Mouse (Mus musculus) intestine, embryonic 16.5 days (tissue): ENCODE results near the gene Lrrc63. TPM values are rescaled to one million over a fixed set of nuclear protein-coding genes. Genes with fewer than 3 reads are reported as not detected.
"Not testable (repeated sequence)": the region's sequence is repeated elsewhere in the genome, so short reads cannot be mapped to it uniquely, and the experiment has no call there.

Experiments used
- ATAC-seq: fragments of 200-750 bp; cut with Nextera tagmentation; 2 replicates; pipeline ENCODE4 v1.8.0; 2017; ENCODE audit warnings: moderate TSS enrichment, moderate library complexity
- H3K27ac ChIP-seq: fragments of 300-500 bp; sonication (generic); 2 replicates; pipeline ENCODE4 v1.5.1; 2014; ENCODE audit warnings: mild to moderate bottlenecking, low read length
- H3K27me3 ChIP-seq: fragments of 300-500 bp; sonication (generic); replicated peaks from 2 replicates; pipeline ENCODE4 v1.6.1; 2014; ENCODE audit warnings: low read length, control low read depth, mixed read lengths; ENCODE audit not compliant: control insufficient read depth, insufficient read depth
- H3K36me3 ChIP-seq: fragments of 300-500 bp; sonication (generic); 2 replicates; pipeline ENCODE4 v1.6.1; 2014; ENCODE audit warnings: low read length, control low read depth; ENCODE audit not compliant: control insufficient read depth, insufficient read depth
- H3K4me1 ChIP-seq: fragments of 300-500 bp; sonication (generic); 2 replicates; pipeline ENCODE4 v1.6.1; 2014; ENCODE audit warnings: low read length, control low read depth, mixed read lengths; ENCODE audit not compliant: control insufficient read depth, insufficient read depth
- H3K4me2 ChIP-seq: fragments of 300-500 bp; sonication (generic); 2 replicates; pipeline ENCODE4 v1.6.1; 2014; ENCODE audit warnings: low read depth, low read length, control low read depth
- H3K4me3 ChIP-seq: fragments of 300-500 bp; sonication (generic); 2 replicates; pipeline ENCODE4 v1.5.1; 2014; ENCODE audit warnings: mild to moderate bottlenecking, low read length
- H3K9ac ChIP-seq: fragments of 300-500 bp; sonication (generic); 2 replicates; pipeline ENCODE4 v1.6.1; 2014; ENCODE audit warnings: low read depth, low read length
- H3K9me3 ChIP-seq: fragments of 300-500 bp; sonication (generic); 2 replicates; pipeline ENCODE4 v1.6.1; 2016; ENCODE audit warnings: low read length, control low read depth; ENCODE audit not compliant: control insufficient read depth
- WGBS: fragments of 180-500 bp; shearing (Covaris S2); extraction: QIAGEN DNeasy Blood & Tissue Kit; methylation state at CpG from one replicate; pipeline ENCODE4 v1.1.7; 2014; 5-methylcytosine and 5-hydroxymethylcytosine counted together
- polyA plus RNA-seq: library from polyadenylated mRNA; unstranded; fragments of >200 nt; fragmentation: Nextera tagmentation; extraction: Ambion mirVana; gene quantifications from 2 replicates; pipeline ENCODE4 v1.2.1, GENCODE M21; 2015

Gene Lrrc63
- polyA plus RNA-seq, 1 experiment from 2014 or later: 0.05 TPM

DNA sequence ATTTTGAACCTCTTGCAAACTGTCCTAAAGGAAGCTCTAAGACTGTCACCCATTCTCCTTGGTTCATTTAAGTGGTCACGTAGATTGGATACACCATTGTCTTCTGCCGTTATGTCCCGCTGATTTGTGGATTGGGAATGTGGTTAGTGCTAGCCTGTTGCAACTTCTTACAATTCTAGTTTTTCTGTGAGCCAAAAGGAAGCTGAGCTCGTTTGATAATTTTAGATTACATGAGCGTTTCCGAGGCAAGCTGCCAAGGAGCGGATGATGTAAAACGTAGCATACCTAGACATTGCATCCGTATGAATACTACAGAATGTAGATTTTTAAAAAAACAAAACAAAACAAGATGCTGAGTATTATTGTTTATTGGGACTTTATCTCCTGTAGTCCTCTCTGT is 17.5 kb upstream of the Lrrc63 start:
- no peak overlapping the region for H3K4me2 ChIP-seq
- H3K4me3 ChIP-seq: no peak overlapping the region
- 74% methylated on average over 9 of the region's 9 CpGs for WGBS
- no peaks in the 10 kb centered on the region for H3K36me3 ChIP-seq
- H3K27ac ChIP-seq: no peak overlapping the region
- no peaks in the 10 kb centered on the region for H3K27me3 ChIP-seq
- H3K9ac ChIP-seq: no peak overlapping the region
- no peaks in the 10 kb centered on the region for H3K4me1 ChIP-seq
- ATAC-seq: no peak
- no peaks in the 10 kb centered on the region for H3K9me3 ChIP-seq

- H3K36me3 ChIP-seq, ATAC-seq, H3K9ac ChIP-seq, H3K4me3 ChIP-seq, H3K27ac ChIP-seq, H3K4me2 ChIP-seq, H3K9me3 ChIP-seq, H3K4me1 ChIP-seq, H3K27me3 ChIP-seq: not testable (repeated sequence)
- WGBS: 80% methylated on average over 2 of the region's 2 CpGs
These were observed 17.0 kb upstream of the Lrrc63 start for GRCm38 (mm10) chr14:75147706-75148105.

- peaks cover 5% of the 10 kb centered on the region; the same call in 1 of the 2 replicates for H3K4me1 ChIP-seq
These were observed 8.5 kb upstream of the Lrrc63 start for GRCm38 (mm10) chr14:75139225-75139624.

GRCm38 (mm10) chr14:75138503-75138902 is 7.8 kb upstream of the Lrrc63 start:
- ATAC-seq: peak; percentile 85
- peaks cover 5% of the 10 kb centered on the region; the same call in 1 of the 2 replicates for H3K4me1 ChIP-seq
- H3K4me2 ChIP-seq: no peak overlapping the region
- H3K27ac ChIP-seq: no peak overlapping the region
- H3K9me3 ChIP-seq: no peaks in the 10 kb centered on the region
- WGBS: 67% methylated on average over 10 of the region's 10 CpGs
- H3K36me3 ChIP-seq: no peaks in the 10 kb centered on the region
- no peak overlapping the region for H3K4me3 ChIP-seq
- H3K27me3 ChIP-seq: no peaks in the 10 kb centered on the region
- no peak overlapping the region for H3K9ac ChIP-seq

More at GRCm38 (mm10) chr14:75139225-75139624, 8.5 kb upstream of the Lrrc63 start:
- no peaks in the 10 kb centered on the region for H3K36me3 ChIP-seq
- H3K4me3 ChIP-seq: no peak overlapping the region
- 79% methylated on average over 2 of the region's 2 CpGs for WGBS
- no peak overlapping the region for H3K27ac ChIP-seq
- H3K4me2 ChIP-seq: no peak overlapping the region
- no peaks in the 10 kb centered on the region for H3K9me3 ChIP-seq
- no peak for ATAC-seq
- H3K27me3 ChIP-seq: no peaks in the 10 kb centered on the region
- H3K9ac ChIP-seq: no peak overlapping the region

- WGBS: 53% methylated on average over 25 of the region's 25 CpGs
- H3K27me3 ChIP-seq: no peaks in the 10 kb centered on the region
- peak overlapping the region; percentile 25 for H3K4me3 ChIP-seq
- H3K9me3 ChIP-seq: no peaks in the 10 kb centered on the region
- no peaks in the 10 kb centered on the region for H3K36me3 ChIP-seq
- H3K27ac ChIP-seq: peak overlapping the region; percentile 72
- peak; percentile 64 for ATAC-seq
- H3K4me1 ChIP-seq: peaks cover 7% of the 10 kb centered on the region; the same call in 1 of the 2 replicates
- H3K9ac ChIP-seq: peak overlapping the region; percentile 44; the same call in 1 of the 2 replicates
- H3K4me2 ChIP-seq: peak overlapping the region; percentile 41
These were observed 5.7 kb upstream of the Lrrc63 start for GRCm38 (mm10) chr14:75136119-75136966.

GRCm38 (mm10) chr14:75131324-75131935 is 749 bp upstream of the Lrrc63 start:
- Histone ChIP-seq H3K9ac (peak overlapping the region; percentile 49), H3K36me3 (no peaks in the 10 kb centered on the region), H3K27me3 (no peaks in the 10 kb centered on the region), H3K4me3 (peak overlapping the region; percentile 67), H3K4me1 (peaks cover 11% of the 10 kb centered on the region; the same call in 1 of the 2 replicates), H3K27ac (peak overlapping the region; percentile 57), H3K4me2 (peak overlapping the region; percentile 93), H3K9me3 (no peaks in the 10 kb centered on the region)
- peak; percentile 17 for ATAC-seq
- 6% methylated on average over 12 of the region's 12 CpGs for WGBS

DNA sequence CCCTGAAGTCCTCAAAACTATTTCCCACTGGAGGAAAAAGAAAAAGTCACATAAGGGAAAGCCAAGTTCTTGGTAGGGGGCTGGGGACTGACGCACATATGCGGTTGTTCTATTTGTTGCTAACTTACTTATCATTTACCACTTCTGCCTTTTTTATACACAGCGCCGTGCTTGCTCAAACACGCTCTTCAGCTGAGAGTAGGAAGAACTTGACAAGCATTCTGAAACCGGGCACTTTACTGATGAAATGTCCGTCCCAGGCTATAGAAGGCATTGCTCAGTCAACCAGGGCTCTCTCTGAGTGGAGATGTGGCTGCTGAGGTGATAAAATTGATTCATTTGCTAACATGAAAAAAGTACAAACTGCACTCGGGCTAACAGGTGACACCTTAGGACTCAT is 9.0 kb downstream of the Lrrc63 start:
- Histone ChIP-seq H3K36me3 (no peaks in the 10 kb centered on the region), H3K4me2 (no peak overlapping the region), H3K4me3 (no peak overlapping the region), H3K9ac (no peak overlapping the region), H3K9me3 (no peaks in the 10 kb centered on the region), H3K4me1 (no peaks in the 10 kb centered on the region), H3K27ac (no peak overlapping the region), H3K27me3 (no peaks in the 10 kb centered on the region)
- WGBS: 83% methylated on average over 8 of the region's 8 CpGs
- ATAC-seq: no peak

- 89% methylated on average over 5 of the region's 5 CpGs for WGBS
- ATAC-seq: no peak
- H3K9me3 ChIP-seq: no peaks in the 10 kb centered on the region
These were observed 27.7 kb downstream of the Lrrc63 start for GRCm38 (mm10) chr14:75102956-75103355.

GRCm38 (mm10) chr14:75077946-75078345 is 52.7 kb downstream of the Lrrc63 start:
- Histone ChIP-seq H3K9ac (no peak overlapping the region), H3K9me3 (no peaks in the 10 kb centered on the region), H3K27ac (no peak overlapping the region), H3K4me2 (no peak overlapping the region), H3K27me3 (no peaks in the 10 kb centered on the region), H3K4me1 (no peaks in the 10 kb centered on the region), H3K4me3 (no peak overlapping the region), H3K36me3 (no peaks in the 10 kb centered on the region)
- no peak for ATAC-seq
- 57% methylated on average over 6 of the region's 6 CpGs for WGBS

More at GRCm38 (mm10) chr14:75102956-75103355, 27.7 kb downstream of the Lrrc63 start:
- Histone ChIP-seq H3K9ac (no peak overlapping the region), H3K27me3 (no peaks in the 10 kb centered on the region), H3K4me3 (no peak overlapping the region), H3K4me1 (no peaks in the 10 kb centered on the region), H3K36me3 (no peaks in the 10 kb centered on the region), H3K4me2 (no peak overlapping the region), H3K27ac (no peak overlapping the region)
